Mouse (Mus musculus) 416B (cell line): ENCODE results near the gene Opcml.

Experiments
- DNase-seq: peaks from one replicate; pipeline ENCODE4 v3.0.0; 2011; ENCODE audit warnings: low read depth

The Opcml gene

GRCm38 (mm10) chr9:28328434-28328833 lies 537.9 kb downstream of the Opcml start:
- DNase-seq: no peak

GRCm38 (mm10) chr9:28329477-28329876 lies 538.9 kb downstream of the Opcml start:
- no peak for DNase-seq

GRCm38 (mm10) chr9:28336511-28337208 lies 546.1 kb downstream of the Opcml start:
- no peak for DNase-seq

- DNase-seq: no peak
Observed at GRCm38 (mm10) chr9:28337837-28338236, 547.3 kb downstream of the Opcml start.

GRCm38 (mm10) chr9:28354978-28355377 lies 564.4 kb downstream of the Opcml start:
- no peak for DNase-seq

GRCm38 (mm10) chr9:28357946-28358345 lies 567.4 kb downstream of the Opcml start:
- no peak for DNase-seq

GRCm38 (mm10) chr9:28360691-28361090 lies 570.1 kb downstream of the Opcml start:
- DNase-seq: no peak

DNA sequence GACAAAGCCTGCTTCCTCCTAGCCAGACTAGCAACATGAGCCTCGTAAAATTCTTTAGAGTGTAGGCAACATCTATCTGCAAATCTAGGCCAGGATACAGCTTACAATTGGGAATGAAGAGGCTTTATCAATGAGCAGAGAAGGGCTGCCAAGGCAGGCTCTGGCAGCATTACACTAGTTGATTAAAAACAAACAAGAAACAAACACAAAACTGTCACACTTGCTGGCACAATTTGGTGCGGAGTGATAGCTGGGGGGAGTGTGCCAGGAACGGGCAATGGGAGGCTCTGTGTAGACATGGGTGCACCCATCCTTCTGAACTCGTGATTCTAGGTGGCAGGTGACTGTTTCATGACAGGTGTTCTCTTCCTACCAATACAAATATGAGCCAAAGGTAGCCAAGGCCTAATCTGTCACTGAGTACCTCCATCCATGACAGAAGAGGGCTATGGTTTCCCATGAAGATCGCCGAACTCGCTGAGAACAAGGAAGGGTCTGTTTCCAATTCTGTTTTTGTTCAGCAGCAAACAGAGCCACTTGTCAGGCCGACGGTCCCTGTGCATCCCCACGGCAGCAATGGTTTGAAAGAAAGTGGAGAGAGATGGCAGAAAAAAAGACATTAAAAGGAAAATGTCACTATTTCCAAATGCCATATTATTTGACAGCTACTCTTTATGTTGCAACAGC lies 574.0 kb downstream of the Opcml start:
- no peak for DNase-seq

- no peak for DNase-seq
Observed at GRCm38 (mm10) chr9:28365160-28365473, 574.5 kb downstream of the Opcml start.

GRCm38 (mm10) chr9:28386527-28387175 lies 596.1 kb downstream of the Opcml start:
- DNase-seq: no peak

- DNase-seq: no peak
Observed at GRCm38 (mm10) chr9:28395222-28395621, 604.6 kb downstream of the Opcml start.

- no peak for DNase-seq
Observed at GRCm38 (mm10) chr9:28395638-28396037, 605.1 kb downstream of the Opcml start.

DNA sequence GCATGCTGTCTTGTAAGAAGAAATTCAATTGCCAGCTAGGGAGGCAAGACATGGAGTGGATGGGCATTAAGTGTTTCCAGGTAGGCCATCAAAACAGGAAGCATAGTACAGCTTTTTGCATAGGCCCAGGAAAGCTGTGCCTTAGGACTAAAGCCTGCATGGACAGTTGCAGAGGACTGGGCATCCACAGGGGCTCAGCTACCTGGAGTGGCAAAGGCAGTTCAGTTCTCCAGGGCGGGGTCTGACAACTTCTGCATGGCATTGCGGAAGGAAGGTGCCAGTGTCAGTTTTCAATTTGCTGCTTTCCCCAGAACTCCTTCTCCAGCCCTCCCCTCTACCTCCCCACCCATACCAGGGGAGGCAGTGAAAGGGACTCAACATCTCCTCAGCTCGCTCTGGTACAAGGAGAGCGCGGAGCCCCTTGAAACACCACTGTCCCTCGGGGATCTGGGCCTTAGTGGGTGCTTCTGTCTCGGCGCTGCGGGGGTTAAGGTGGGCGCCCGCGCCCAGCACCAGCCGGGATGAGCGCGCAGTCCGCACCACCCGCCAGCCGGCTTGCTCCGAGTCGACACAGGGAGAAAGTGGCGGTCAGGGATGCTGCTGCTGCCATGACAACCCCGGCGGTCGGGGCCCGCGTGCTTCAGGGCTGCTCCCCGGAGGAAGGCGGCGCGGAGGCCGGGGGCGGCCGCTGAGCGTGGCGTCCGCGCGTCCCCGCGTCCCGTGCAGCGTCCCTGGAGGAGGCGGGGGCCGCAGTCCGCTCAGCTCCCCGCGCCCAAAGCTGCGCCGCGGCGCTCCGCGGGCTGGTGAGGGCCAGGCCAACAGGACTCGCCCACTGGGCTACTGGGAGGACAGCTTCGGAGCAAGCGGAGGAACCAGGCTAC lies 612.4 kb downstream of the Opcml start:
- DNase-seq: no peak

DNA sequence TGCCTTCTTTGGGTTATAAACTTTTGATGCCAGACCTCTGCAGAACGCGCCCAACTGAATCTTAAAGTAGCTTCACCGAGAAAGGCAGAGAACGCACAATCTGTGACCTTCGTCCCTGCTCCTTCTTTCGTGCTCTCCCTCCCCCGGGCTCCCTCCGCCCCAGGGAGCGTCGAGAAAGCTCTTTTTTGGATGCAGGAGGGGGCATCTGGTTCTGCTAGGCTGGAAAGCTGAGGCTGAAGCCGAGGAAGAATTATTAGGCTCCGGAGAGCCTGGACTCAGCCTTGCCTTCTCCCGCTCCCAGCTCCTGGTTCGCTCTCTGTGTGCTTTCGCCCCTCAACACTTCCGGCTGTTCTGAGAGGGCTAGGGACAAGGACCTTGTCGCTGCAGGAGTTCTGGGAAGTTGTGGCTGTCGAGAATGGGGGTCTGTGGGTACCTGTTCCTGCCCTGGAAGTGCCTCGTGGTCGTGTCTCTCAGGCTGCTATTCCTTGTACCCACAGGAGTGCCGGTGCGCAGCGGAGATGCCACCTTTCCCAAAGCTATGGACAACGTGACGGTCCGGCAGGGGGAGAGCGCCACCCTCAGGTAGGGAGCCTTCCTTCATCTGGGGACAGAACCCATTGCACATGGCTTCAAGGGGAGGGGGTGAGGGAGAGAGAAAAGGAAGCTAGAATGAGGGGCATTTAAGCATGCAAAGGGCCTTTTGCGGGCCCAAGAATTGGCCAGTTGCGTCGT lies 613.4 kb downstream of the Opcml start:
- DNase-seq: no peak

- DNase-seq: no peak
Observed at GRCm38 (mm10) chr9:28404616-28405015, 614.0 kb downstream of the Opcml start.

DNA sequence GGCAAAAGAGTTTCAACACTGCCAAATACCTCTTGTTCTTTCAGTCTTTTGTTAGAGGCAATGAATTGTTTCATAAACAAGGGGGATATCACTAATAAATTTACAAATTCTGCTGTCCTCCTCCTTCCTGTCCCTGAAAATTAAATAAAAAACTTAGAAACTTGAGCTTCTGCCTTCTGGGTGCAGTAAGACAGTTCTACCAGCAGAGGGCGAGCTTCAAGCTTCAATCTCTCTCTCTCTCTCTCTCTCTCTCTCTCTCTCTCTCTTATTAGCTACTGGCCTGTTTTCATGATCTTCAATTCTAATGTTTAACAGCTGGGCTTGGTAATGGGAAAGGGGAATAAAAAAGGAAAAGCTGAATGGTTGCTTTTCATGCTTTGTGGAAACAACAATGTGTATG lies 615.2 kb downstream of the Opcml start:
- DNase-seq: peak; percentile 14

DNA sequence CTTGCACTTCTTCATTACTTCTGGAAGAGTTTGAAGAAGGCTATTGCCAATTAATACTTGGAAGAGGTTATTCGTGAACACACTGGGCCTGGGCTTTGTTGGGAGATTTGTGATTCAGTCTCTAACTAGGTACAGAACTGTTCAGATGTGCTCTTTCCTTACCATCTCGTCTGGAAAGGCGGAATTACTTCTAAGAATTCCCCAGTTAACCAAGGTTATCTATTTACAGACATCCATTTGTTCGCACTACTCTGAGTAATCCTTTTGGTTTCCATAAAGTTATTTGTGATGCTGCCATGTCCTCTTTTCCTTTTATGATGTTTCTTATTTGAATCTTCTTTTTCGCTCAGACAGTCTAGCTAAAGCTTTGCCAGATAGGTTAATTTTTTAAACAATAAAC lies 630.2 kb downstream of the Opcml start:
- no peak for DNase-seq

DNA sequence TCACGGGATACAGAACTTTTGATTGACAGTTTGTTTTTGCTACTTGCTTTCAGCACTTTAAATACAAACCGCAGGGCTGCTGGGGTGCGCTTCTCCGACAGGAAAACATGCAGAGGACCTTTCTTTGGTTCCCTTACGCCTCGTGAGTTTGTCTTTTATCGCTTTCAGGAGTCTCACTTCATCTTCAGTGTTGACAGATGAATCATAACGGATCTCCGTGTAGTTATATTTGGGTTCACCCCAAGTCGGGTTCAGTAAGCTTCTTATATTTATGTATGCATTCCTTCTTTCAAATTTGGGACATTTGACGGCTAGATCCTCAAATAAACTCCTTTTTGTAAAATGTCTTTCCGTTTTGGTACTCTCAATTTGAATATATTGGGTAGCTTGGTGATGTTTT lies 632.8 kb downstream of the Opcml start:
- no peak for DNase-seq

DNA sequence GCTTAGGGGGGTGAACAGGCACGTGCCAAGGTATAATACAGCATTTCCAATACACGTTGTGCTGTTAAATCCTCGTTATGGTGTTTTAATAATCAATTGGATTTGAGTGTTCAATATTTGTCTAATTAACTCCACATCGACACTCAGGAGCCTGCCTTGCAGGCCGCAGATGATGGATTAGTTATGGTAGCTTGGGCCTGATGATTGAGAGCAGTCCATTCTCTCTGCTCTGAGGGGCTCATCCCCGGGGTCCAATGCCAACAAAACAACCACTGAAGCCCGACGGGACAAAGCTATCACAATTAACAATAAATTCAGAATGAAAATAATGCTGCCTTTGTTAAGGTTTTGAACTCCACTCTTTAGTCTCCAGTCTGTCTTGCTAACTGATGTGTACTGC lies 641.6 kb downstream of the Opcml start:
- DNase-seq: no peak

- DNase-seq: no peak
Observed at GRCm38 (mm10) chr9:28438752-28439151, 648.2 kb downstream of the Opcml start.

GRCm38 (mm10) chr9:28439433-28440191 lies 649.0 kb downstream of the Opcml start:
- DNase-seq: no peak
